In genomic region chr6:25012376-25013287, GRCm38 (mm10) we compare ENCODE assay signal across 16 mouse cellular contexts. TPM values are rescaled to one million over a fixed set of nuclear protein-coding genes. Genes with fewer than 3 reads are reported as not detected.
DNase-seq lines count a peak whose midpoint lies in the region; ATAC-seq and TF ChIP-seq lines count a peak whose summit lies in the region.
"Had no signal": no experiment of that assay in that cellular context is flagged by ENCODE, and none has a peak within 500 bp of the region (broad histone marks: within the 10 kb centered on the region; RNA-seq: fewer than 3 reads in every experiment).

No protein-coding gene starts in this region.

- peaks cover 9% of the 10 kb centered on the region; the same call in 1 of the 2 replicates for H3K4me1 ChIP-seq in hindbrain, embryonic 13.5 days (replicated peaks)
- H3K4me1 ChIP-seq in hindbrain, embryonic 12.5 days = no peaks in the 10 kb centered on the region
- H3K4me1 ChIP-seq in hindbrain, postnatal 0 days (ENCODE audit: insufficient read depth, low read length) = no peaks in the 10 kb centered on the region
- H3K4me1 ChIP-seq: embryonic facial prominence, embryonic 13.5 days; liver, embryonic 13.5 days had no signal

- 72% methylated on average over 2 of the region's 2 CpGs for WGBS in hindbrain, embryonic 13.5 days
- 64% methylated on average over 2 of the region's 2 CpGs for WGBS in hindbrain, embryonic 12.5 days
- WGBS in hindbrain, postnatal 0 days = 49% methylated on average over 2 of the region's 2 CpGs

- DNase-seq in Muller cell, postnatal 12 days (ENCODE audit: inconsistent ontology term) = peak; percentile 36
- peak; percentile 27 to 36 for DNase-seq in cerebellum, adult 18-20 months
- DNase-seq in hindbrain, postnatal 0 days (ENCODE audit: low spot score) = peak; percentile 66
- no peak for DNase-seq in embryo, embryonic 9.5 days (ENCODE audit: extremely low spot score)
- DNase-seq in layer of hippocampus, postnatal 14 days (ENCODE audit: low spot score in 2 of 2) = no peak
- DNase-seq in gastrocnemius, postnatal 10 days = no peak
- DNase-seq: heart, adult 2 months; kidney, postnatal 4 days; liver, embryonic 13.5 days; lung, postnatal 14 days; thymus, postnatal 4 days had no signal

- no peak for TF ChIP-seq CTCF in hindbrain, postnatal 0 days (IDR thresholded peaks at IDR 0.05; ENCODE audit: low read depth)

- no peaks in the 10 kb centered on the region for H3K27me3 ChIP-seq in hindbrain, embryonic 13.5 days
- no peaks in the 10 kb centered on the region for H3K27me3 ChIP-seq in hindbrain, embryonic 12.5 days
- no peaks in the 10 kb centered on the region for H3K27me3 ChIP-seq in hindbrain, postnatal 0 days (ENCODE audit: insufficient read depth, low read length)
- H3K27me3 ChIP-seq: embryonic facial prominence, embryonic 13.5 days; liver, embryonic 13.5 days had no signal

- H3K4me3 ChIP-seq in hindbrain, embryonic 13.5 days = no peak overlapping the region
- H3K4me3 ChIP-seq in hindbrain, embryonic 12.5 days = no peak overlapping the region
- no peak overlapping the region for H3K4me3 ChIP-seq in hindbrain, postnatal 0 days (ENCODE audit: low read length)
- H3K4me3 ChIP-seq: embryonic facial prominence, embryonic 13.5 days; heart, adult 2 months; left cerebral cortex, adult 2 months; liver, embryonic 13.5 days had no signal

- no peak overlapping the region for H3K9ac ChIP-seq in hindbrain, embryonic 13.5 days
- no peak overlapping the region for H3K9ac ChIP-seq in hindbrain, embryonic 12.5 days
- H3K9ac ChIP-seq in hindbrain, postnatal 0 days (replicated peaks; ENCODE audit: low read length) = no peak overlapping the region
- H3K9ac ChIP-seq: embryonic facial prominence, embryonic 13.5 days; liver, embryonic 13.5 days had no signal

- no peaks in the 10 kb centered on the region for H3K36me3 ChIP-seq in hindbrain, embryonic 13.5 days
- no peaks in the 10 kb centered on the region for H3K36me3 ChIP-seq in hindbrain, embryonic 12.5 days
- no peaks in the 10 kb centered on the region for H3K36me3 ChIP-seq in hindbrain, postnatal 0 days (ENCODE audit: insufficient read depth, low read length)
- H3K36me3 ChIP-seq: embryonic facial prominence, embryonic 13.5 days; liver, embryonic 13.5 days had no signal

- no peak overlapping the region for H3K27ac ChIP-seq in hindbrain, embryonic 13.5 days
- H3K27ac ChIP-seq in hindbrain, embryonic 12.5 days = no peak overlapping the region
- no peak overlapping the region; the same call in 1 of the 2 replicates for H3K27ac ChIP-seq in hindbrain, postnatal 0 days
- H3K27ac ChIP-seq: embryonic facial prominence, embryonic 13.5 days; heart, adult 2 months; left cerebral cortex, adult 2 months; liver, embryonic 13.5 days had no signal

- H3K9me3 ChIP-seq in hindbrain, embryonic 13.5 days = no peaks in the 10 kb centered on the region
- H3K9me3 ChIP-seq in hindbrain, embryonic 12.5 days (replicated peaks) = no peaks in the 10 kb centered on the region
- H3K9me3 ChIP-seq in hindbrain, postnatal 0 days (ENCODE audit: low read length) = no peaks in the 10 kb centered on the region
- H3K9me3 ChIP-seq: embryonic facial prominence, embryonic 13.5 days; liver, embryonic 13.5 days had no signal

- ATAC-seq in hindbrain, embryonic 13.5 days (ENCODE audit: low FRiP score) = peak; percentile 17
- ATAC-seq in hindbrain, embryonic 12.5 days (ENCODE audit: low FRiP score) = no peak; the same call in none of the 2 replicates
- peak; percentile 85 for ATAC-seq in hindbrain, postnatal 0 days
- ATAC-seq: inflammation-experienced regulatory T-cells, adult 6 months had no signal

- H3K4me2 ChIP-seq in hindbrain, embryonic 13.5 days = no peak overlapping the region
- H3K4me2 ChIP-seq in hindbrain, embryonic 12.5 days (replicated peaks) = no peak overlapping the region
- no peak overlapping the region for H3K4me2 ChIP-seq in hindbrain, postnatal 0 days (ENCODE audit: low read depth, low read length)
- H3K4me2 ChIP-seq: embryonic facial prominence, embryonic 13.5 days; liver, embryonic 13.5 days had no signal

RNA-seq across cellular contexts. Expression of gene Tmem229a, which starts 56.5 kb away (rescaled TPM):
- 2.0 TPM in 2 replicates for polyA plus RNA-seq in hindbrain, embryonic 13.5 days (2015; fragmentation: Nextera tagmentation; extraction: Ambion mirVana)
- 1.6 and 1.7 TPM in 2 replicates for polyA plus RNA-seq in hindbrain, embryonic 12.5 days (2016; fragmentation: Nextera tagmentation; extraction: Ambion mirVana)
- 25.2 and 30.6 TPM in 2 replicates for total RNA-seq in hindbrain, postnatal 0 days (2014; rRNA removed)
- 7.4 and 8.3 TPM in 2 replicates for polyA plus RNA-seq in hindbrain, postnatal 0 days (2015; fragmentation: Nextera tagmentation; extraction: Ambion mirVana)
- 10 to 100 TPM; 43.7 to 44.9 TPM for total RNA-seq in layer of hippocampus, postnatal 14 days (2021)
- under 1 TPM; 0.59 TPM for total RNA-seq in gastrocnemius, postnatal 10 days (2021)

Comparison
In these comparisons a context has a peak if more than half of its experiments do, and no peak if none do; other contexts are left out.
1. DNase-seq: peak in Muller cell, postnatal 12 days (single experiment), cerebellum, adult 18-20 months (2 of 2) and hindbrain, postnatal 0 days (single experiment); none in embryo, embryonic 9.5 days (single experiment), layer of hippocampus, postnatal 14 days (0 of 2) and gastrocnemius, postnatal 10 days (single experiment).
2. RNA of gene Tmem229a, which starts 56.5 kb away (total RNA-seq): 43.7 to 44.9 TPM in layer of hippocampus, postnatal 14 days and 25.2 to 30.6 TPM in hindbrain, postnatal 0 days; 0.59 TPM in gastrocnemius, postnatal 10 days; every median in the first group is over 10 times any median in the second.